Mouse (Mus musculus): Measurements from ENCODE around the gene Zfp526.

DNA sequence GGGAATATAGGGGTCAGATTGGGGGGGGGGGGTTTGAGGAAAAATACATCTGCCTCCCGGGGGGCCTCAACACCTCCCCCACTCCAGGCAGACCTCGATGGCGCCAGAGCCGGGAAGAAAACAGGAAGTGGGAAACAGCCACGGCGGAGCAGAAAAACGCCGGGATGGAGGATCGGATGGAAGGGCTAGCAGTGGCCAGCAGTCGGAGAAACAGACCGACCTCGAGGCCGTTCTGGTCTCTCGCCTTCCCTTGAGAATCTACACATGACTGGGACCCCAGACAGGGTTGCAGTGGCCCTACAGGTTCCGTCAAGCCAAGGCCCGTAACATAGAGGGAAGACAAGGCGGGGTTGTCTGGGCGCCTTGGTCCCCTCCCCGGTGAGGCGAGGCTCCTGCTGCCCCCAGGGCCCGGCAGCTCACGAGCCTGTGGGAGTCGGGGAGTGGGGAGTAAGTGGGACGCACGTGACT lies 27.7 kb downstream of the Zfp526 start:
- TF ChIP-seq POLR2A (IDR thresholded peaks at IDR 0.05; ENCODE audit: low read depth, low read length) (no peak), CTCF (IDR thresholded peaks at IDR 0.05; ENCODE audit: extremely low read depth, insufficient read length, insufficient replicate concordance, low read depth, low read length) (no peak)

All from small intestine, adult 2 months (tissue).